Mouse (Mus musculus): Measurements from ENCODE around the gene Serbp1. TPM values are rescaled to one million over a fixed set of nuclear protein-coding genes. Genes with fewer than 3 reads are reported as not detected.

Serbp1 gene
- polyA plus RNA-seq, 1 experiment, result 379 TPM

DNA sequence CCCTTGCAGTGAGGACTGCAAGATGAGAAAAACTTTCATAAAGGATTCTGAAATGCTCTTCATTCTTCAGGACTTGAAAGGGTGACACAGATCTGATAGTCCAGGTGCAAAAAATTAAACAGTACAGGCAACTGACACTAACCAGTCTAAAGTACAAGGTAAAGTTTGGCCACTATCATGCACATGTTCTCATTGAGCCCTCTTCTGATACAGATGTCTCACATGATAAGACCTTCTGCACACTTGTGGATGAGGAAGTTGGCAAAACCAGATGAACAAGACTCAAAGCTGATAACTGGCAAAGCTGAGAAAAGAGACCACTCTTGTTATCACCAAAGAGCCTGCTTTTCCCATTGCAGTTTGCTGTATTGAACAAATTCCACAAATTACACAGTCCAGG, 100.0 kb downstream of the Serbp1 start:
- Histone ChIP-seq H3K4me2 (ENCODE audit: low read depth) (no peak overlapping the region), H3K79me2 (ENCODE audit: control insufficient read depth, insufficient read depth) (no peaks in the 10 kb centered on the region), H3K27me3 (ENCODE audit: control insufficient read depth, insufficient read depth, insufficient read length) (no peaks in the 10 kb centered on the region), H3ac (ENCODE audit: control insufficient read depth, insufficient read length) (no peak overlapping the region), H3K36me3 (ENCODE audit: control insufficient read depth, insufficient read depth) (no peaks in the 10 kb centered on the region), H3K4me3 (no peak overlapping the region)
- TF ChIP-seq MYOD1 (IDR thresholded peaks at IDR 0.05; ENCODE audit: control insufficient read depth in 1 of 3, insufficient read length in 2 of 3, low read depth in 2 of 3) (no peak), CEBPB (IDR thresholded peaks at IDR 0.05; ENCODE audit: insufficient read depth, poor library complexity, severe bottlenecking) (no peak), E2F4 (IDR thresholded peaks at IDR 0.05; ENCODE audit: insufficient read depth) (no peak), TCF12 (IDR thresholded peaks at IDR 0.05; ENCODE audit: insufficient read depth, poor library complexity, severe bottlenecking) (no peak)

DNA sequence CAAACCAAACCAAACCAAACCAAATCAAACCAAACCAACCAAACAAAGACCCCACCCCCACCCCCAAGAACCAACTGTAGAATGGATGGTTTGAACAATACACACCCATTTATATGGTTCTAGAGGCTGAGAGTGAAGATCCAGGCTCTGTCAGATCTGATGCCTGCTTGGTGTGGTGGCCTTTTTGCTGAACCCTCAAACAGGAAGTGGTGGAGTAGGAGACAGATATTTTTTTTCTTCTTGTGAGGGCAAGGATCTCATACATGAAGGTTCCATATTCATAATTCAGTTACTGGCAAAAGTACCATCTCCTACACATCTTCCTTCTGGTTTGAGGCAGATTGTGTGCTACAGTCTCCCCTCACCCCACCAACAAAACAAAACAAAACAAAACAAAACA, 101.5 kb downstream of the Serbp1 start:
- no peak overlapping the region for H3ac ChIP-seq (ENCODE audit: control insufficient read depth, insufficient read length)
- no peaks in the 10 kb centered on the region for H3K27me3 ChIP-seq (ENCODE audit: control insufficient read depth, insufficient read depth, insufficient read length)
- H3K4me3 ChIP-seq, result no peak overlapping the region
- no peak overlapping the region for H3K4me2 ChIP-seq (ENCODE audit: low read depth)
- no peak for TF ChIP-seq TCF3 (IDR thresholded peaks at IDR 0.05; ENCODE audit: insufficient read length, low read depth)
- H3K36me3 ChIP-seq (ENCODE audit: control insufficient read depth, insufficient read depth), result no peaks in the 10 kb centered on the region
- no peaks in the 10 kb centered on the region for H3K79me2 ChIP-seq (ENCODE audit: control insufficient read depth, insufficient read depth)

Other genes with a start within 250 kb of the Serbp1 start
- 381 TPM for gene Gadd45a, start 200.7 kb upstream of the Serbp1 start, polyA plus RNA-seq (2012; fragmentation: generic; extraction: Trizol)
- gene Il12rb2, start 138.0 kb downstream of the Serbp1 start, polyA plus RNA-seq (2012; fragmentation: generic; extraction: Trizol), result not detected